Mouse (Mus musculus): ENCODE data around the gene Cdrt4. TPM values are rescaled to one million over a fixed set of nuclear protein-coding genes. Genes with fewer than 3 reads are reported as not detected.

Gene Cdrt4
- polyA plus RNA-seq, 2 experiments, result 0.36 to 0.52 TPM

GRCm38 (mm10) chr11:62985075-62985474 is 34.1 kb downstream of the Cdrt4 start:
- DNase-seq (ENCODE audit: low spot score) (no peak), ATAC-seq (ENCODE audit: low FRiP score, low read depth) (no peak)
- Histone ChIP-seq H3K27ac (replicated peaks; ENCODE audit: low read depth, low read length) (no peak overlapping the region), H3K4me1 (ENCODE audit: control insufficient read depth, insufficient read depth, low read length) (peaks cover 8% of the 10 kb centered on the region; the same call in 1 of the 2 replicates), H3K9ac (ENCODE audit: low read depth, low read length, severe bottlenecking) (no peak overlapping the region), H3K4me3 (replicated peaks; ENCODE audit: low read length) (no peak overlapping the region), H3K36me3 (ENCODE audit: control insufficient read depth, insufficient read depth, low read length) (no peaks in the 10 kb centered on the region), H3K4me2 (replicated peaks; ENCODE audit: low read depth, low read length, severe bottlenecking) (no peak overlapping the region), H3K9me3 (ENCODE audit: control insufficient read depth, low read length) (peaks cover 7% of the 10 kb centered on the region; the same call in 1 of the 2 replicates), H3K27me3 (ENCODE audit: control insufficient read depth, insufficient read depth, low read length) (no peaks in the 10 kb centered on the region)
- no peak for TF ChIP-seq POLR2A (IDR thresholded peaks at IDR 0.05; ENCODE audit: borderline replicate concordance, extremely low read depth, insufficient read depth, insufficient read length)
- 81% methylated on average over 3 of the region's 3 CpGs for WGBS

DNA sequence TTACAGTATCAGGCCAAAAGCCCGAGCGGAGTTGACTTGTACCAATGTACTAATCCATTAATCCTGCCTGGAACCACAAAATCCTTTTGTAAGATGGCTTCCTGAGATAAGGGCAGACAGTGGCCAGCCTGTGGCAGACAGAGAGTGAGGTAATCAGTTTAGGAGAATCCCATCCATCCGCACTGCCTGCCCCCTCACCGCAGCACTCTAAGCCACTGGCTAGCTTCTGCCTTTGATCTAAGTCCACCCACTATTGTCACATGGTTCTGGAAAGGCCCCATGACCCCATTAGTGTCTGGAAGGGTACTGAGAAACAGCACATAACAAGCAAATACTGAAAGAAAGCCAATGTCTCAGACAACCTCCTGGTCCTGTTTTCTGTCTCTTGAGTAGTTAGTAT is 35.6 kb downstream of the Cdrt4 start:
- DNase-seq (ENCODE audit: low spot score) (no peak), ATAC-seq (ENCODE audit: low FRiP score, low read depth) (no peak)
- H3K36me3 ChIP-seq (ENCODE audit: control insufficient read depth, insufficient read depth, low read length), result no peaks in the 10 kb centered on the region
- no peaks in the 10 kb centered on the region for H3K27me3 ChIP-seq (ENCODE audit: control insufficient read depth, insufficient read depth, low read length)
- no peak overlapping the region for H3K9ac ChIP-seq (ENCODE audit: low read depth, low read length, severe bottlenecking)
- 52% methylated on average over 4 of the region's 4 CpGs for WGBS
- H3K4me3 ChIP-seq (replicated peaks; ENCODE audit: low read length), result no peak overlapping the region
- no peak for TF ChIP-seq POLR2A (IDR thresholded peaks at IDR 0.05; ENCODE audit: borderline replicate concordance, extremely low read depth, insufficient read depth, insufficient read length)
- no peak overlapping the region for H3K4me2 ChIP-seq (replicated peaks; ENCODE audit: low read depth, low read length, severe bottlenecking)
- H3K27ac ChIP-seq (replicated peaks; ENCODE audit: low read depth, low read length), result no peak overlapping the region
- H3K4me1 ChIP-seq (ENCODE audit: control insufficient read depth, insufficient read depth, low read length), result peaks cover 8% of the 10 kb centered on the region; the same call in 1 of the 2 replicates
- H3K9me3 ChIP-seq (ENCODE audit: control insufficient read depth, low read length), result no peaks in the 10 kb centered on the region

DNA sequence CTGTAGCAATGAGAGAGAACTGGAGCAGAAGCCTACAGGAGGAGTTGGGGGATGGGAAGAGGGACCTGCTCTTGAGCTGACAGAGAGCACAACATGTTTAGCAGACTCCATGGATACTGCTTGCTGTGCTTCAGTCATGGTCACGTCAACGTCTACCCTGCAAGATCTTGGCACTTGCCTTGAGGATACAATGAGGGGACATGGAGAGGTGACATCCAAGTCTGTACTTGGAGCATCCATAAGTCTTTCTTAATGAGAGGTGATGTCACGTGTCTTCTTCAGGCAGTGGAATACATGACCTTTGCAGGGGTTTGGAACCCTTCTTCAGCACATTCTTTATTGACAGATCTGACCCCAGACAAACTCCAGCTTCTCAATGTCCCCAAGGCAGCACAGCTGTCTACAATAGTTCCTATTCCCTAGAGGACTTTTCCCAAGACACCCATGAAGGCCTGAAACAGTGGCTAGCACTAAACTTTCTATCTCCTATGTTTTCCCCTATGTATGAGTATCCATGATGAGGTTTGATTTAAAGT is 39.2 kb downstream of the Cdrt4 start:
- no peak for DNase-seq (ENCODE audit: low spot score)
- TF ChIP-seq POLR2A (IDR thresholded peaks at IDR 0.05; ENCODE audit: borderline replicate concordance, extremely low read depth, insufficient read depth, insufficient read length), result no peak
- no peaks in the 10 kb centered on the region for H3K9me3 ChIP-seq (ENCODE audit: control insufficient read depth, low read length)
- no peak overlapping the region for H3K4me3 ChIP-seq (replicated peaks; ENCODE audit: low read length)
- no peaks in the 10 kb centered on the region for H3K4me1 ChIP-seq (ENCODE audit: control insufficient read depth, insufficient read depth, low read length)
- 94% methylated on average over 3 of the region's 3 CpGs for WGBS
- no peak overlapping the region for H3K9ac ChIP-seq (ENCODE audit: low read depth, low read length, severe bottlenecking)
- H3K27ac ChIP-seq (replicated peaks; ENCODE audit: low read depth, low read length), result no peak overlapping the region
- ATAC-seq (ENCODE audit: low FRiP score, low read depth), result no peak
- no peak overlapping the region for H3K4me2 ChIP-seq (replicated peaks; ENCODE audit: low read depth, low read length, severe bottlenecking)
- no peaks in the 10 kb centered on the region for H3K36me3 ChIP-seq (ENCODE audit: control insufficient read depth, insufficient read depth, low read length)
- no peaks in the 10 kb centered on the region for H3K27me3 ChIP-seq (ENCODE audit: control insufficient read depth, insufficient read depth, low read length)

DNA sequence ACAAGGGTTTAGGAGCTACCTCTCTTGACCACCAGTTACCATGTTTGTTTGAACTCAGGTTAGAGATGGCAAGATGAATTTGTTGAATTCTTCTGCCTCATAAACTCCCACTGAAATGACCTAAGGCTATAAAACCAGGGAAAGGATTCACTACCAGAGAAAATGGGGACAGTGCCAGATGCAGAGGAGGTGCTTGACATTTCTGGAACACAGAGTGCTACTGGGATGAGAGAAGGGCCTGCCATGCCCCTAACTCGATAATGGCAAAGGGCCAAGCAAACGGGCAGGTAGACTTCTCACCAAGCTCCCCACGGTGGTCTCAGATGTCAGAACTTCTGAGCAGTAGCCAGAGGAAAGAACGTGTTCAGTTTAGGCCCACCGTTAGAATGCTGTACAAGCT is 39.8 kb downstream of the Cdrt4 start:
- H3K9ac ChIP-seq (ENCODE audit: low read depth, low read length, severe bottlenecking), result no peak overlapping the region
- 0 out of 2 replicates have a peak, but pooled peaks cover 3% of the 10 kb centered on the region for H3K4me1 ChIP-seq (ENCODE audit: control insufficient read depth, insufficient read depth, low read length)
- no peak for TF ChIP-seq POLR2A (IDR thresholded peaks at IDR 0.05; ENCODE audit: borderline replicate concordance, extremely low read depth, insufficient read depth, insufficient read length)
- H3K4me3 ChIP-seq (replicated peaks; ENCODE audit: low read length), result no peak overlapping the region
- H3K27me3 ChIP-seq (ENCODE audit: control insufficient read depth, insufficient read depth, low read length), result no peaks in the 10 kb centered on the region
- no peak for ATAC-seq (ENCODE audit: low FRiP score, low read depth)
- no peak overlapping the region for H3K27ac ChIP-seq (replicated peaks; ENCODE audit: low read depth, low read length)
- no peaks in the 10 kb centered on the region for H3K36me3 ChIP-seq (ENCODE audit: control insufficient read depth, insufficient read depth, low read length)
- H3K4me2 ChIP-seq (replicated peaks; ENCODE audit: low read depth, low read length, severe bottlenecking), result no peak overlapping the region
- H3K9me3 ChIP-seq (ENCODE audit: control insufficient read depth, low read length), result no peaks in the 10 kb centered on the region
- no peak for DNase-seq (ENCODE audit: low spot score)
- 54% methylated on average over 5 of the region's 5 CpGs for WGBS

DNA sequence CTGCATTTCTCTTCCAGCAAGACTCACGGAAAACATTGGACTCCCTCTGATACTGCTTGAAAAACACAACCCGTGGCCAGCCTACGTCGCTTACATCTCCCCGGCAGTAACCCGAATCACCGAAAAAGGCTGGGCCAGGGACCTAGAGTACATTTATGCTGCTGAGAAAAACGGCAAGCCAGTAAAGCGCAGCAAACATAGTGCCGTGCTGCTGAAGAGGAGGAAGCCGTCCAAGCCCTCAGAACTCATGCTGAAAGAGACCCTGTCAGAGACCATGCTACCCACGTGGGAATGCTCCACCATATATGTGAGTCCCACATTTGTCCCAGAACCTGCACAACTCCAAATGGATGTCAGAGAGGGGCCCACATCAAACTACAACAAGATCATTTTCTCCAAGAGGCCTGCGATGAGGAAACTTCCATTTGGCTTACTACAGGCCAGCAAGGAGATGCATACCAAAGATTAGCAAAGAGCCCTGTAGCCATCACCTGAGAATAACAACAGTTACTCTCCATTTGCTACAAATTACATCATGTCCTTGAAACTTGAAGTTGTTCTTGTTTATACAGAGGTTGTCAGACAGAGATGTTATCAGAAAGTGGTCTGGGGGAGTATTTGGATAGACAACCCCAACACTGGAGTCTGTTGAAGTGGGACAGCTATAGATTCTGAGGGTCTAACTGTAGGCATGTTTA is 41.7 kb downstream of the Cdrt4 start:
- H3K4me2 ChIP-seq (replicated peaks; ENCODE audit: low read depth, low read length, severe bottlenecking), result no peak overlapping the region
- no peak overlapping the region for H3K9ac ChIP-seq (ENCODE audit: low read depth, low read length, severe bottlenecking)
- H3K36me3 ChIP-seq (ENCODE audit: control insufficient read depth, insufficient read depth, low read length), result no peaks in the 10 kb centered on the region
- no peak overlapping the region for H3K4me3 ChIP-seq (replicated peaks; ENCODE audit: low read length)
- ATAC-seq (ENCODE audit: low FRiP score, low read depth) (no peak), DNase-seq (ENCODE audit: low spot score) (no peak)
- WGBS, result 87% methylated on average over 13 of the region's 13 CpGs
- H3K27me3 ChIP-seq (ENCODE audit: control insufficient read depth, insufficient read depth, low read length), result no peaks in the 10 kb centered on the region
- no peaks in the 10 kb centered on the region for H3K9me3 ChIP-seq (ENCODE audit: control insufficient read depth, low read length)
- H3K27ac ChIP-seq (replicated peaks; ENCODE audit: low read depth, low read length), result no peak overlapping the region
- H3K4me1 ChIP-seq (ENCODE audit: control insufficient read depth, insufficient read depth, low read length), result peaks cover 17% of the 10 kb centered on the region
- TF ChIP-seq POLR2A (IDR thresholded peaks at IDR 0.05; ENCODE audit: borderline replicate concordance, extremely low read depth, insufficient read depth, insufficient read length), result no peak

Measured in limb, embryonic 14.5 days (tissue).